Mouse (Mus musculus): ENCODE measurements around the gene Slc39a13.

DNA sequence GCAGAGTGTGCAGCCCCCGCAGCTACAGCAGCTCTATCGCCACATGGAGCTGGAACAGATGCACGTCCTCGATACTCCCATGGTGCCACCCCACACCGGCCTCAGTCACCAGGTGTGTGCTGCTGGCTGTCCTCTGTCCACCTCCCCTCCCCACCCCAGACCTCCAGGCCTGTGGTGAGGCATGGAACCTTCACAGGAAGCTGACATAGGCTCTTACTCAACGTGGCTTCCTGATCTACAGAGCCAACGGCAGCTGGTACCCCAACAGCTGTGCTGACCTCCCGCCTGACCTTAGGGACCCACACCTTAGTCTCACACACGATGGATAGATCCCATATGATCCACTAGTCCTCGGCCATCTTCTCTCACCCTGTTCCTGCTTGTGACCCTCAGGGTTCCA lies 43.1 kb upstream of the Slc39a13 start:
- TF ChIP-seq CTCF (IDR thresholded peaks at IDR 0.05; ENCODE audit: low read depth), result no peak
- TF ChIP-seq EP300 (IDR thresholded peaks at IDR 0.05; ENCODE audit: low read depth), result no peak
